Mouse (Mus musculus): ENCODE data around the gene Kremen1. TPM values are rescaled to one million over a fixed set of nuclear protein-coding genes. Genes with fewer than 3 reads are reported as not detected.

The Kremen1 gene
- polyA plus RNA-seq, 1 experiment from 2014 or later = 18.1 TPM

DNA sequence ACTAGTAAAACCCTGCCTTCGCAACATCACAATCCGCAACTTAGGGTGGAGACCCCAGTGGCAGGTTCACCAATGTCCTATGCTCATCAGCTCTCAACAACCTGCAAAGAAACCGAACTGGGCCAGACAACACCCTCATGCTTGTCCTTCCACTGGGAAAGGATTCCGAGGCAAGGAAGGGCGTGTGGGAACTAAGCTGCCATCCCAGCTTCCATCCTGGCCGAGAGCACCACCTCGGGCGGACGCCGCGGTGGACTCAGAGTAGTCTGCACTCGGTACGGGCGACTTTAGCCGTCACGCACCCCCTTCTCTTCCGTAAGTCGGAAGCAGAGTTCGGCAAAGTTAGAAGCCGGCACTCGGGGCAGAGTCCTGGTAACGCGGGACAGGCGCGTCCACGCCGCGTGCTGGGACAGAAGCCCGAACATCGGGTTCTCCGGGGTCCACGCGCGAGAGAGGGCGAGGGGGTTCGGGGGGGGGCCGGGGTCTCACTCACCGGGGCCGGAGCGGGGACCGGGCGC, 357 bp downstream of the Kremen1 start:
- no peaks in the 10 kb centered on the region for H3K36me3 ChIP-seq
- H3K4me3 ChIP-seq = peak overlapping the region; percentile 94
- peak overlapping the region; percentile 79 for H3K4me2 ChIP-seq
- no peaks in the 10 kb centered on the region for H3K27me3 ChIP-seq
- no peaks in the 10 kb centered on the region for H3K9me3 ChIP-seq
- ATAC-seq (ENCODE audit: borderline replicate concordance, extremely low read depth, low FRiP score, low TSS enrichment) = peak; percentile 45
- H3K9ac ChIP-seq = peak overlapping the region; percentile 91
- H3K27ac ChIP-seq = peak overlapping the region; percentile 64
- WGBS = 1% methylated on average over 42 of the region's 42 CpGs
- H3K4me1 ChIP-seq = peaks cover 14% of the 10 kb centered on the region; the same call in 1 of the 2 replicates

DNA sequence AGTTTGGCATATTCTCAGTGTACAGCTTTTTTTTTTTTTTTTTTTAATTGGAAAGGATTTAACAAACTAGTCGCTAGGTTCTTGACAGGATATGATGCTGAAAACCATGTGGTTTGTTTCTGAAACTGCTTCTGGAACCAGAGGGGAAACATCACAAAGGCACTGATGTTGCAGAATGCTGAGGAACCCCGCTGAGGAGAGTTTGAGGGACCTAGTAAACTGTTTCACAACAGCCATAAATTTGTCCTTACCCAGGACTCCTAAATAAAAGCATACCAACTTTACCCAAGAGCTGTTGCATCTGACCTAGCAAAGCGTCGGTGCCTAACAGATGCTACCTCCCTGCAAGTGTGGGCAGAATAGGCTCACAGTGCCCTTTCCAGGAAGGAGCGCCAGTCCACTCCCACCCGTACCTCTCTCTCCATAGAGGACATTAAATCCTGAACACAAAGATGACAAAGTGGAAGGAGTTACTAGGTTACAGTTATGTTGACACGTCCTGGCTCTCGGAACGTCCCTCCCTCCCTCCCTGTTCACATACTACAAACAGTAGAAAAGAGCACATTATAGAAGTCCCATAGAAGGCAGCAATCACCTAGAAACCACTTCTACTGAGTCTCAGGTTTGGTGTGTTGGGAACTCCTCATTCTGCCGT, 1.3 kb downstream of the Kremen1 start:
- peak overlapping the region; percentile 91; the same call in 1 of the 2 replicates for H3K9ac ChIP-seq
- ATAC-seq (ENCODE audit: borderline replicate concordance, extremely low read depth, low FRiP score, low TSS enrichment) = no peak
- H3K4me1 ChIP-seq = peaks cover 17% of the 10 kb centered on the region; the same call in 1 of the 2 replicates
- WGBS = 38% methylated on average over 10 of the region's 10 CpGs
- H3K4me3 ChIP-seq = peak overlapping the region; percentile 94
- no peaks in the 10 kb centered on the region for H3K9me3 ChIP-seq
- H3K27ac ChIP-seq = no peak overlapping the region
- peak overlapping the region; percentile 79 for H3K4me2 ChIP-seq
- no peaks in the 10 kb centered on the region for H3K36me3 ChIP-seq
- H3K27me3 ChIP-seq = no peaks in the 10 kb centered on the region

DNA sequence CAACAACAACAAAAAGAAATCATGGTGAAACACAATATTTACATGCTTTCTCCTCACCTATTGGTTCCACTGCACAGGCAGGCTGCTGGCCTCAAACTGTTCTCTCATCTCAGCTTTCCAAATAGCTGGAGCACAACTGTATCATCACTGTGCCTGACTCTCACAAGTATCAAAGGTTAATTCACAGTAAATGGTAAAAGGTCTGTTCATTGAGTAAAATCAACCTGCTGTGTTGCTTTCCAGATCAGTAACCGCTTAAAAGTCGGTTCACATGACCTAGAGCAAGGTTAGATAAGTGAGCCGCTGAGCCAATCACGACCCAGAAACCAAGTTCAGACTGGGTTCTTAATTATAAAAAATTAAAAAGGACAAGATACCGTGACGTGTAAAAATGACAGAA, 3.3 kb downstream of the Kremen1 start:
- H3K4me3 ChIP-seq = no peak overlapping the region
- H3K27me3 ChIP-seq = no peaks in the 10 kb centered on the region
- WGBS = 95% methylated on average over 6 of the region's 6 CpGs
- H3K4me2 ChIP-seq = no peak overlapping the region
- ATAC-seq (ENCODE audit: borderline replicate concordance, extremely low read depth, low FRiP score, low TSS enrichment) = no peak
- H3K27ac ChIP-seq = no peak overlapping the region
- peaks cover 19% of the 10 kb centered on the region for H3K4me1 ChIP-seq
- H3K9me3 ChIP-seq = no peaks in the 10 kb centered on the region
- no peak overlapping the region for H3K9ac ChIP-seq
- H3K36me3 ChIP-seq = no peaks in the 10 kb centered on the region

DNA sequence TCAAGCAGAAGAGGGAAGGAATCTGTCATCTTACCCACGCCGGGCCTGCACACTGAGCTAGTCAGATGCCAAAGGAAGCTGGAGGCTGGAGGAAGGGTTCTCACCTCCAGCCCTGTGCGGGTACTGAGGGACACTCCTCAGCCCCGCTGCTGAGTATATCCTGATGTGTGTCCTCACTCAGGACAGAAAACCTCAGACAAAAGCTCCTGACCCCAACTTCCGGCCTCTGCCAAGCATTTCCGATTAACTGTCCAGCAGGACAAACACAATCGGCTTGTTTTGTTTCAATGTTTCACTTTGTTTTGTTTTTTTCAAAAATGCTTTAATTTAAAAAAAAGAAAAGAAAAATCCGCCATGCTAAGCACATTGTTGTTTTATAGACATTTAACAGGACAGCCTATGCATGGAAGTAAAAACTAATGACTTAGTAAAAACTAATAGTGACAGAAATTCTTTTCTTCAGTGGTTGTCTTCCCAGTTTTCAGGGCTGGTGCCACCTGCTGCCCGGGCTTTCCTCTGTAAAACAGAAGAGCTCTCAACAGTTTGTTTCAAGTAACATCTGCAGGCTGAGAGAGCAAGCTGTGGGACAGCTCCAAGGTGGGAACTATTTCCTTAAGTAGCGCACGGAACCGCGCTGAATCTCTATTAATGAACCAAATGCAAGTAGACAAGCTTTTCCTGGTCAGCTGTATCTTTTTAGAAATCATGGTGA, 4.1 kb downstream of the Kremen1 start:
- no peak overlapping the region for H3K4me2 ChIP-seq
- no peak overlapping the region for H3K27ac ChIP-seq
- no peak for ATAC-seq (ENCODE audit: borderline replicate concordance, extremely low read depth, low FRiP score, low TSS enrichment)
- H3K9ac ChIP-seq = no peak overlapping the region
- no peaks in the 10 kb centered on the region for H3K9me3 ChIP-seq
- H3K36me3 ChIP-seq = no peaks in the 10 kb centered on the region
- H3K4me1 ChIP-seq = peaks cover 24% of the 10 kb centered on the region
- H3K27me3 ChIP-seq = no peaks in the 10 kb centered on the region
- no peak overlapping the region for H3K4me3 ChIP-seq
- WGBS = 73% methylated on average over 13 of the region's 13 CpGs

DNA sequence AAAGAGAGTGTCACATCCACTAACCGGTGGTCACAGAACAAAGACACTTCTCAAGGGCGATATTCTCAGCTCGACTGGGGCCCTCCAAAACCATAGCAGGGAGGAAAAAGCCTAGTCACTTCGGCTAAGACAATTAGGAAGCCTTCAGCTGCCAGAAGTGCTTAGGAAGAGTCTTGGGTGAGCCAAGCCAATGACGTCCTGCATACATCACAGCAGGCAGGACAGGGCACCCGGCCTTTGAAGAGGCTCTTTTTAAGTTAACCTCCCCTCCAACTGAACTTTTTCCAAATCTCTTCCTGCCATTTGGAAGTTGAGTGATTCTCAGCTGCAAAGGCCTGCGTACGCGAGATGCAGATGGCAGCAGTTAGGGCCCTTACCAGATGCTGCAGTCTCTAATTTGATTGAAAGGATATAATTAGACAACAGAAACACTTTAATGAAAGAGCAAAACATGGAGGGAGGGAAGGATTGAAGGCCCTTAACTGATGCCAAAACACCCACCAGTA, 5.8 kb downstream of the Kremen1 start:
- 48% methylated on average over 9 of the region's 9 CpGs for WGBS
- Histone ChIP-seq H3K4me3 (no peak overlapping the region), H3K27me3 (no peaks in the 10 kb centered on the region), H3K27ac (no peak overlapping the region), H3K36me3 (no peaks in the 10 kb centered on the region), H3K4me2 (no peak overlapping the region), H3K9ac (no peak overlapping the region), H3K4me1 (peaks cover 20% of the 10 kb centered on the region), H3K9me3 (no peaks in the 10 kb centered on the region)
- no peak for ATAC-seq (ENCODE audit: borderline replicate concordance, extremely low read depth, low FRiP score, low TSS enrichment)

DNA sequence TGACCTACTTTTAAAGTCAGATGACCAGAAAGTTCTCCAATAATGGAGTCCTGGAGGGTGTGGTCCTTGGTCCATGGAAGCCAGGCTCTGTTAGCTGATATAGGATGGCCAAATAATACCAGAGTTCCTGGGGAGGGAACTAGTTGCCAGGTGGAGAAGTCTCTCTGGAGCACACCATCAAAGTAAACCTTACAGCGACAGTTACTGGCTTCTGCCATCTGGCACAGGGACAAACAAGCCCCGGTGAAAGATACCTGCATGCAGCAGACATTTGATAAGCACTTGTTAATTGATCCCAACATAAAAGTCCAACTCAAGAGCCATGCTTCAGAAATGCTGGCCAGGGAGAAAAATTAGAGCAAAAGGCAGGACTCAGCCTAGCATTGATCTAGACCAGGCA, 7.3 kb downstream of the Kremen1 start:
- Histone ChIP-seq H3K9me3 (no peaks in the 10 kb centered on the region), H3K9ac (no peak overlapping the region), H3K4me1 (peaks cover 17% of the 10 kb centered on the region), H3K4me3 (no peak overlapping the region), H3K27me3 (no peaks in the 10 kb centered on the region), H3K27ac (no peak overlapping the region), H3K4me2 (no peak overlapping the region), H3K36me3 (no peaks in the 10 kb centered on the region)
- no peak for ATAC-seq (ENCODE audit: borderline replicate concordance, extremely low read depth, low FRiP score, low TSS enrichment)
- 78% methylated on average over 2 of the region's 2 CpGs for WGBS

DNA sequence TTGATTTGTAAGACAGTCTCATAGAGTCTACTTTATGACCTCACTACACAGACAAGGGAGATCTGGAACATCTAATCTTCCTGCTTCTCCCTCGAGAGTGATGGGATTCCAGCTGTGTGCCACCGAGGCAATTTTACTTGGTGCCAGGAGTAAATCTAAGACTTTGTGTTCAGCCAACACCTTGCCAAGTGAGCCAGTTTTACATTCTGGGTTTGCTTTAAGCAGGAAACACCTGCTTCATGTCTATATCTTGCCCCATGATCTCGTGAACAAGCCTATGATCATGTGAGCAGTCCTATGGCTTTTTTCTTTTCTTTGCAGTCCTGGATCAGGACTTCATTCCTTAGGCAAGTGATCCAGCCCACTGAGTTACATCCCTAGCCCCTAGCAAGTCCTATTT, 7.8 kb downstream of the Kremen1 start:
- peaks cover 19% of the 10 kb centered on the region for H3K4me1 ChIP-seq
- H3K27ac ChIP-seq = no peak overlapping the region
- H3K27me3 ChIP-seq = no peaks in the 10 kb centered on the region
- no peaks in the 10 kb centered on the region for H3K36me3 ChIP-seq
- no peak overlapping the region for H3K4me3 ChIP-seq
- ATAC-seq (ENCODE audit: borderline replicate concordance, extremely low read depth, low FRiP score, low TSS enrichment) = no peak
- WGBS = 59% methylated on average over 3 of the region's 3 CpGs
- no peak overlapping the region for H3K4me2 ChIP-seq
- no peak overlapping the region for H3K9ac ChIP-seq
- H3K9me3 ChIP-seq = no peaks in the 10 kb centered on the region

DNA sequence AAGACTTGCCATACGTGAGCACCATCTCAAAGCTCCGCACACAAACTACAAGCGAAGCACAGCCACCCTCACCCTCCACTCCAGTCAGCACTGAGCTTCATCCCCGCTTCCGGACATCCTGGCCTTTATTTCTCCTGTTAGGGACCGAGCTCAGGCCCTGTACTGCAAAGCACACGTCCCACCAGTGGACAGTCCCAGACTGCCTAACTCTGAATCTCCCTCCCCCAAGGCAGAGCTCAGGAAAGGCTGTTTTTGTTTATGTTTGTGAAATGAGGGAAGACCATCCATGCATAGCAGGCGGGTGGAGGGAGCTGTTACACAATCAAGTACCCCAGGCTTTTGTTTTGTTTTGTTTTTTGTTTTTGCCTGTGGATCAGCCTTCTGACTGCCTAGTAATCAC, 8.6 kb downstream of the Kremen1 start:
- Histone ChIP-seq H3K27me3 (no peaks in the 10 kb centered on the region), H3K4me1 (peaks cover 19% of the 10 kb centered on the region), H3K27ac (no peak overlapping the region), H3K9ac (no peak overlapping the region), H3K36me3 (no peaks in the 10 kb centered on the region), H3K4me2 (no peak overlapping the region), H3K4me3 (no peak overlapping the region), H3K9me3 (no peaks in the 10 kb centered on the region)
- WGBS = 70% methylated on average over 8 of the region's 8 CpGs
- 0 out of 2 replicates have a peak, but pooled peaks have one; percentile 42 for ATAC-seq (ENCODE audit: borderline replicate concordance, extremely low read depth, low FRiP score, low TSS enrichment)

DNA sequence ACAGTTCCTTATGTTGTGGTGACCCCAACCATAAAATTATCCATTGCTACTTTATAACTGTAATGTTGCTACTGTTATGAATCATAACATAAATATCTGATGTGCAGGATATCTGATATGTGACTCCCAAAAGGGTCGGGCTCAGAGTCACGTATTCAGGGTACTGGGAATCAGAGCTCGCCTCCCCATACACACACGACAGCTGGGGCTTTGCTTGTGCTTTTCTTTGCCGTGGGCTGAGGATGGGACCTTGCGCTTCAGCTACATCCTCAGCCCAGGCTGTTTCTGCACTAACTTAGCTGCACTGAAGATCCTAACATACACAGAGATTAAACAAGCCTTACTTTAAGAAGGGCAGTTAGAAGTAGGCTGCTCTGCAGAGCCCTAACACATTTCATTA, 10.2 kb downstream of the Kremen1 start:
- peaks cover 16% of the 10 kb centered on the region; the same call in 1 of the 2 replicates for H3K4me1 ChIP-seq
- no peaks in the 10 kb centered on the region for H3K27me3 ChIP-seq
- WGBS = 61% methylated on average over 6 of the region's 6 CpGs
- no peak overlapping the region for H3K4me2 ChIP-seq
- H3K4me3 ChIP-seq = no peak overlapping the region
- no peaks in the 10 kb centered on the region for H3K9me3 ChIP-seq
- H3K27ac ChIP-seq = no peak overlapping the region
- no peak overlapping the region for H3K9ac ChIP-seq
- no peak for ATAC-seq (ENCODE audit: borderline replicate concordance, extremely low read depth, low FRiP score, low TSS enrichment)
- H3K36me3 ChIP-seq = no peaks in the 10 kb centered on the region

DNA sequence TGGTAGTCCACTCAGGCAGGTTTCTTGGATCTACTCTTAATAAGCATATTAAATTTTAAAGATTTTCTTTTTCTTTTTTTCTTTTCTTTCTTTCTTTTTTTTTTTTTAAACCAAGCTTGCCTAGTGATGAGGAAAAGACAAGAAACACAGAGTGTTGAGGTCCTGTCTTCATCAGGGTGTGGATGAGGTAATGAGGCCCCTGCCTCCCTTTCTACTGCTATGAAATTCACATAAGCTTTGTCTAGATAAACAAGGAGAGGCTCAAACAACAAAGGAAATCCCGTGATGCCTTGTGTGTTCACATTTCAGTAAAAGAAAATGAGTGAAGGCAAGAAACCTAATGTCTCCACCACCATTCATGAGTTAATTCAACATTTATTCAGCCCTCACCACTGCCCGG, 13.2 kb downstream of the Kremen1 start:
- H3K9ac ChIP-seq = no peak overlapping the region
- no peak for ATAC-seq (ENCODE audit: borderline replicate concordance, extremely low read depth, low FRiP score, low TSS enrichment)
- H3K4me3 ChIP-seq = no peak overlapping the region
- no peaks in the 10 kb centered on the region for H3K9me3 ChIP-seq
- WGBS = 54% methylated on average over 2 of the region's 2 CpGs
- H3K4me1 ChIP-seq = peaks cover 39% of the 10 kb centered on the region
- peaks cover under 1% of the 10 kb centered on the region; the same call in 1 of the 2 replicates for H3K36me3 ChIP-seq
- H3K27me3 ChIP-seq = no peaks in the 10 kb centered on the region
- H3K4me2 ChIP-seq = no peak overlapping the region
- H3K27ac ChIP-seq = no peak overlapping the region

DNA sequence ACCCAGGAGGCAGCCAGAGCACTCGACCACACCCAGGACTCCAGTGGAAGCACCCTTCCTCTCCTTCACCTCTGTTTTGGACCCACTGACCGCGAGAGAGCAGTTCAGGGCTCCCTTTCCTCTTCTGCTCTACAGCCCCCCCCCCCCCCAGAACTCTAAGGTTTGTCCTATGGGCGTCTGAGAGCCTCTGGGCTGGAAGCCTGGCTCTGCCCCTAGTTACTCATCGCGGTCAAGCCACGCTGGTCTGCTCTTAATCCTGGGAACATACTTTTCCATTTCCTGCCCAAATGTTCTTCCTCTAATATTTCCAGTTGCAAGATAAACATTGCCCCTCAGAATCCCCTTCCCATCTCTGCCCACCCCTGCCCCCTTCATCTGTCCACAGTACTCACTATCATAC, 15.9 kb downstream of the Kremen1 start:
- no peaks in the 10 kb centered on the region for H3K27me3 ChIP-seq
- H3K27ac ChIP-seq = peak overlapping the region; percentile 82
- H3K4me1 ChIP-seq = peaks cover 43% of the 10 kb centered on the region
- no peak overlapping the region for H3K9ac ChIP-seq
- H3K4me3 ChIP-seq = no peak overlapping the region
- 66% methylated on average over 7 of the region's 7 CpGs for WGBS
- no peak overlapping the region for H3K4me2 ChIP-seq
- H3K9me3 ChIP-seq = no peaks in the 10 kb centered on the region
- ATAC-seq (ENCODE audit: borderline replicate concordance, extremely low read depth, low FRiP score, low TSS enrichment) = 0 out of 2 replicates have a peak, but pooled peaks have one; percentile 8
- H3K36me3 ChIP-seq = peaks cover 5% of the 10 kb centered on the region; the same call in 1 of the 2 replicates

DNA sequence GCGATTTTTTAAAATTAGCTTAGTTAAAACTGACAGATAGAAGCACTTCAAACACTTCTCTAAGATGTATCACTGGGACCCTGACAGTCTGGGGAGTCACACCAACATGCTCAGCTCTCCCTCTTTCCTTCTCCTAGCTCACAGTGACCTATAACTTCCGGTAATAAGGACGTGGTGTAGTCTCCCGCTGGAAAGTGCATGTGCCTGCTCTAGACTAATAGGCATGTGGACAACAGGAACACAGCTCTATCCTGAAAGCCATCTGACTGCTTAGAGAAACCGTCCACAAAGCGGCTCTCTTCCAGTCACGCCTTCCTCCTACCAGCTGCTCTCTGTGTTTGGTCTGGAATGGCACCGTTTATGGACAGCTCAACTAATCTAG, 16.6 kb downstream of the Kremen1 start:
- Histone ChIP-seq H3K27me3 (no peaks in the 10 kb centered on the region), H3K27ac (peak overlapping the region; percentile 82), H3K36me3 (peaks cover 5% of the 10 kb centered on the region; the same call in 1 of the 2 replicates), H3K4me2 (peak overlapping the region; percentile 34), H3K9ac (no peak overlapping the region), H3K4me1 (peaks cover 47% of the 10 kb centered on the region), H3K9me3 (no peaks in the 10 kb centered on the region), H3K4me3 (no peak overlapping the region)
- 12% methylated on average over 8 of the region's 8 CpGs for WGBS
- ATAC-seq (ENCODE audit: borderline replicate concordance, extremely low read depth, low FRiP score, low TSS enrichment) = 0 out of 2 replicates have a peak, but pooled peaks have one; percentile 11
